Mouse (Mus musculus) CD8-positive naive resting alpha-beta T cell, adult 2 months (primary cell): ENCODE results near the gene Tmem54.

Experiments used
- DNase-seq, 2 experiments: peaks; one replicate each; pipeline ENCODE4 v3.0.0; 2022; ENCODE audit warnings: low read depth in 2 of 2, low spot score in 2 of 2

Tmem54 gene

DNA sequence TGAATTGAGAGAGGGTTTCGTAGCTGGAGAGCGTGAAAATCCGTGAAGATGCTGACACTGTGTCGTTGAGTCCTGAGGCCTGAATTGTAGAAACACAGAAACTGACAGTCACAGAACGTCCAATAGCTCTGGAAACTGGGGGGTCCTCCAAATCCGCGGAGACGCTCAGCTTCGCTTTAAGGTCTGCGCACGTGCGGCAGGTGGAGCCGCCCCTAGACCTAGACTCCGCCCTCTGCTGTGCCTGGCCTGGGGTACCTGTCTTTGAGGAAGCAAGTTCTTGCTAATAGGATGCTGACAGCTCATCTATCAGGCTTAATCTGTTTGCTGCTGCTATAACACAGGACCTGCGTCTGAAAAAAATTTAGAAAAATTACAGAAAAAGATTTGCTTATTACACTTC lies 10.1 kb upstream of the Tmem54 start:
- DNase-seq, result no peak

DNA sequence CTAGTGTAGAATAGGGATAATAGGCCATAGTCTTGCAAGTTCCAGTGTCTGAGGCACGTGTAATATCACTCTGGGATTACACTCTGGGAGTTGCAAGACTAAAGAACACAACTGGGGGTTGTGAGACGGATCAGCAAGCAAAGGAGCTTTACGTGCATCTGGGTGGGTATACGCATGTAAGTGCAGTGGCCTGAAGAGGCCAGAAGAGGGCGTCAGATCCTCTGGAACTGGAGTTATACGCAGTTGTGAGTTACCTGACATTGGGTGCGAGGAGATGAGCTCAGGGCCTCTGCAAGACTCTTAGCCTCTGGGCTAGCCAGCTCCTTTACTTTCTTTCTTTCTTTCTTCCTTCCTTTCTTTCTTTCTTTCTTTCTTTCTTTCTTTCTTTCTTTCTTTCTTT lies 8.3 kb upstream of the Tmem54 start:
- DNase-seq, result no peak

DNA sequence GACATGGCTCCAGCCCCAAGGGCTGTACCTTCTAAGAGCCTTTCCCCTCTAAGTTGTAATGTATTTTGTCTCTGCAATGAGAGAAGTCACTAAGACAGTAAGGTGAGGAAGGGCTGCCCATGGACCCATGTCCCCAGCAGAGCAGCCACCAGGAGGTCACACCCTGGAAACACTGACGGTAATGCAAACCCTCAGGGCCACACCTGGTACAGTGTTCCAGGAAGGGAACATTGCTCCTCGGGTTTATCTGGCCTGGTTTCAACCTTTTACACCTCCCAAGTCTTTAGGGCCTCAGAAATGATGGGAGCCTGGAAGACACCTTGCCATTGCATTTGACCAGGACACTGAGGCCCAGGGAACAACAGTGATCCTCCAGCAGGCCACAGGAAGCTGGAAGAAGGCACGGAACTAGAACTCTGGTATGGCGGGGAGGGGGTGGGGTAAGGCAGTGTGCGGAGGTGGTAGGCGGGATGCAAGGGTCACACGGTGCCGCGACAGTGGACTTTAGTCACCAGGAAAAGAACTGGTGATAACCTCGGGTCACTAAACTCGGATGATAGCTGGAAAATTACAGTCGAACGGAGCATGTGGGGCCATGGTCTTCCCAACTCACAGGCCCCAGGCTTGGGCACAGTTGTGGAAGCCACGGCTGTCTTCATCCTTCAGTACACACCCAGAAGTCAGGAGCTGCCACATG lies 3.1 kb upstream of the Tmem54 start:
- no peak for DNase-seq

DNA sequence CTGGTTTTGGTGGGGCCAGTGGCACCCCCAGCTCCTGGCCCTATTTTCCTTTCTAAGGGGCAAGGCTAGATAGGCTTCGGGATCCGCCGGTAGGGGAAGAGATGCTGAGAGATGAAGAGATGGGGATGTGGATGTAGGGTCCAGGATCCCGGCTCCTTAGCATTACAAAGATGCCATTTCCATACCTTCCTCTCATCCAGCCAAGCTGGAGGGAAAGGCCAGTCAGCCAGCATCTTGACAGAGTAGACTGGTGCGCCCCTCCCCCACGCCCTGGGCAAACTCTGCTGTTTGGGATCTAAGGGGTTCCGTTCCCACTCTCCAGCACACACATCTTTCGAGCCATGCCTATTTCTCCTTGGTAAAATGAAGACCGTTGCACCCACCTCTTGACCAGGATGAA lies 725 bp downstream of the Tmem54 start:
- no peak for DNase-seq

- no peak for DNase-seq
Observed at GRCm38 (mm10) chr4:129107348-129107899, 2.1 kb downstream of the Tmem54 start.

DNA sequence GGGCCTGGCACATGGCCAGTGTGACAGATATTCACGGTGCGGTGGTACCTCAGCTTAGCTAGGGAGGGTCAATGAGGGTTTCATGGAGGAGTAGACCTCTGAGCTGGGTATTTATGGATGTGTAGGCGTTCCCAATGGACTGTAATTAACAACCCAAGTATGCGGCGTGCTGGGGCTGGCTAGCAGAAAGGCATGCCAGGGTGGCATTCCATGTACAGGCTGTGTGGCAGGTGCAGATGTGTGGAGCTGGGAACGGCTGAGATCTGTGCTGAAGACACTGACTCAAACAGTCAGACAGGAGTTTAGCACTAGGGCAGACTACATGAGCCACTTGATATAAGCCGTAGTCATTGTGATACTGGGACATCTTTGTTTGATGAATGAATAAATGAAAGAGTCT lies 3.3 kb downstream of the Tmem54 start:
- no peak for DNase-seq

- no peak for DNase-seq
Observed at GRCm38 (mm10) chr4:129110804-129111203, 5.5 kb downstream of the Tmem54 start.

DNA sequence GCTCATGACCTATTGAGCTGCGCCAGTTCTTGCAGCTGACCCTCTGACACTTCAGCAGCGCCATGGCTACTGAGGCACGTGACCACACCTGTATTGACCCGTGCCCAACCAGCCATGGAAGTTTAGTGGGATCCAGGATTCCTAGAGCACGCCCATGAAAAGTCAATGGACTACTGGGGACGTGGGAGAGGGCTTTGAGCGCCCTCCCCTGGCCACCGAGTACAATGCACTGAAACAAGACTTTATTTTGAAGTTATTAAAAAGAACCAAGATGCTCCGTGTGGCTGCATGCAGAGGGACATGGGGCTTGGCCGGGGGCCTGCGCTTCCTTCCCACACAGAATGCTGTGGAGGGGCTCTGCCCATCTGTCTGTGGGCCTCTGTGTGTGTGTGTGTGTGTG lies 6.0 kb downstream of the Tmem54 start:
- DNase-seq, result no peak

GRCm38 (mm10) chr4:129112231-129112630 lies 6.9 kb downstream of the Tmem54 start:
- DNase-seq, result no peak

DNA sequence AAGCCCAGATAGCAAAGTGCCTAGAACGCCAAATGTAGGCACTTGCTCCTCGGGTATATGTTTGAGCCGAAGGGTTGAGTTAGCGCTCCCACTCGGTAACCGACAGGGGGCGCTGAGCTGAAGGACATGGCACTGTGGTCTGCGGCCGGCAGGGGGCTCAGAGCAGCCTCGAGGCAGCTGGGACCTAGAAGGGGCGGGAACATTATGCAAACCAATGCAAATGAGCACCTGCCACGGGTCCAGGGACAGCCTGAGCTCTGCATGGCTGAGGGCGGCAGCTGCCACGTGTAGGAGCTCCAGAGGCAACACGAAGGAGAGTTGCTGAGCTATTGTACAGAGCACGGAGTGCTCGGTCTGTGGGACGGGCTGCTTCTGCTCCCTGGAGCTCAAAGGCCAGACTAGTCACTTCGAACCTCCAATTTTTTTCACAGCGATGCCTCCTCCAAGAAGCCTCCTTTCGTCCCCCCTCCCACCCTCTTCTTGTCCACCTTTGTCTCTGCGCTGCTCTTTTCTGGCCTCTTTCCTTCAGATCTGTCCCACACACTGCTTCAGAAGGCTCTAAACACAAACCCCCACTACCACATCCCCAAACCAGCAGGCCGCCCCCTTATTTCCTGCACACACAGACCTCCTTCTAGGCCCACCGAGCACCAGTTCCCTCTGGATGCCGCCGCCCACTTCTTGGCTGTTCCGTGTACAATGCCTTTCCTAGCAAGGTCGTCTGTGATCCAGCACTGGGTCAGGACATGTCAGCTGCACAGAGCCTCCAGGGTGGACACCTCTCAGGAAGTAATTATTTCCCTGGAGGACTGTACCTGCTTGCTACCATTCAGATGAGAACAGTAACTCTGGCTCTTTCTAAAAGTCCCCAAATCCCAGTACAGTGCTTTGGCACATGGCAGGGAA lies 8.0 kb downstream of the Tmem54 start:
- DNase-seq, result peak; percentile 41 to 53

GRCm38 (mm10) chr4:129116703-129117102 lies 11.4 kb downstream of the Tmem54 start:
- no peak for DNase-seq

DNA sequence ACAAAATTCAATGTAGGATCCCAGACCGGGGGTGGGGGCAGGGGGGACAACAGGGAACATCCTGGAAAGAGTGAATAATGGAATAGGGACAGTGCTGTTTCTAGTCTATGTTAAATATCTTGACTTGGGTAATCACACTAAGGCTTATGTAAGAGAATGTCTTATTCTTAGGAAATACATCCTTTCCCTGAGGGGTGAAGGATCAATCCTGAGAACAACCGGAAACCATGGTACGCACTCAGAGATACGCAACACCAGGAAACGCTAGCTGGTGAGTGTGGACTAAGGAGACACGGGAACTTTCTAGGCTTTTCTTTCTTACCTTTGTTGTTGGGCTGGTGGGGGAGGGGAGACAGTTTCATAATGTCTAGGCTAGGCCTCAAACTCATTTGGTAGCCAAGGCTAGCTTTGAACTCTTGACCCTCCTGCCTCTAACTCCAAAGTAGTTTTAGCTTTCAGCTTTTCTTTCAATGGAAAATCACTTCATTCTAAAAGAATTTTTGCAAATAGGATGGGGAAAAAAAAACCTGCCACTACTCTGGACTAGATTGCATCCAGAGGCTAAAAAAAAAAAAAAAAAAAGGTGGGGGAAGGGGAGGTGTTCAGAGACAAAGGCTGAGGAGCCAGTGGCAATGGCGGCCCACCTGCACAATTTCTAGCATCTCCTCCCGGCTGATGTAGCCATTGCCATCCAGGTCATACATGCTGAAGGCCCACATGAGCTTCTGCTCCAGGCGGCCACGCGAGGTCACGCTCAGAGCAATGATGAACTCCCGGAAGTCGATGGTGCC lies 12.6 kb downstream of the Tmem54 start:
- DNase-seq, result no peak

DNA sequence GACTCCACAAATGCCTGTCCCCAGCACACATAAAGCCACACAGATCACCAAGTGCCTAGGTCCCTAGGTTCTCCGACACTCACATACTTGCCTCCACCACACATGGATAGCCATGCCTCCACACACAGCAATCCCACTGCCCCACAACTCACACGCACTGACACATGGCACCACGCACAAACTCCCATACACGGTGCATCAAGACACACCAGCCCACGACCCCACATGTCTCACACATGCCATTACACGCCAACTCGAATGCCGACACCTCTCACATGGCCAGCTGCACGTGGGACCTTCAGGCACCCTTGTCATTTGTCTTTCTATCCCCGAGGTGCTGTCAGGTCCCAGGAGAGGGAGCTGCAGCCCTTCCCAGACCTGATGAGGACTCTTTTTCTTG lies 14.4 kb downstream of the Tmem54 start:
- DNase-seq, result no peak

DNA sequence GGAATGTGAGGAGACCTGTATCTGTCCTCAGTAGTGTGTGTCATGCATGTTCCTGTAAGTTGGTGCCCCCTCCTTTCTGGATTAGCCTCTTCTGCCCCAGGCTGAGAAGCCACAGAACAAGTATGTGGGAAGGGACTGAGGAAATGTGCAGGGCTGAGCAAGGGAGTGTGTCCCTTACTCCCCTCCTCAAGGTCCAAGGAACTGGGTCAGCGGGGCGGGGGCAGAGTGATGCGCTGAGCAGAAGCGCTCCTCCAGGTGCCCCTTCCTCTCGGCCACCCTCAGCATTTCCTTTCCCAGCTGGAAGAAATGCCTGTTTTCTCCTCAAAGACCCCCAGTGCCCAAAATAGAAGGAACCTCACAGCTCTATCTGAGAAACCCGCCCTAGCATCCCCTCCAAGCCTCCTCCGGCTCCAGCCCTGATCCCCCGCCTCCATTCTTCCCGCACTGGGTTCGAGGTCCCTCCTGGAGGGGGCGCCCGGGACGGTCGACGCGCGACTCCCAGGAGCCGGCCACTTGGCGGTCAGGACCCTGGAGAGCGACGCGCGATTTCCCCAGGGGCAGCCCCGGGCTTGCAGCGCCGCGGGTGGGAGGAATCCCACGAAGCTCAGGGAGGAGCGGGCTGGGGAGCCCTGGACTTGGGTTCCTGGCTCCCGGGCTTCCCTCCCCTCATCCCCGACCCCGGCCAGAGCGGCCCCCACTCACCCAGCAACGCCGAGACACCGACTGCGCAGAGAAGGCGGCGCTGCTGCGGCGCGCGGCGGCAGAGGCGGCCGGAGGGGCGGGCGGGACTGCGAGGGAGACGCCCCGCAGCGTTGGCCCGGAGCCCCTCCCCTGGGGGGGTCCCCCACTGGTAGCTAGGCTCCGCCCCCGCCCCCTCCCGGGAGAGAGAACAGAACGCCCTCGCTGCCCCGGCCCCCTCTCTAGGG lies 15.4 kb downstream of the Tmem54 start:
- DNase-seq, result peak in 1 of 2 experiments; percentile 27

DNA sequence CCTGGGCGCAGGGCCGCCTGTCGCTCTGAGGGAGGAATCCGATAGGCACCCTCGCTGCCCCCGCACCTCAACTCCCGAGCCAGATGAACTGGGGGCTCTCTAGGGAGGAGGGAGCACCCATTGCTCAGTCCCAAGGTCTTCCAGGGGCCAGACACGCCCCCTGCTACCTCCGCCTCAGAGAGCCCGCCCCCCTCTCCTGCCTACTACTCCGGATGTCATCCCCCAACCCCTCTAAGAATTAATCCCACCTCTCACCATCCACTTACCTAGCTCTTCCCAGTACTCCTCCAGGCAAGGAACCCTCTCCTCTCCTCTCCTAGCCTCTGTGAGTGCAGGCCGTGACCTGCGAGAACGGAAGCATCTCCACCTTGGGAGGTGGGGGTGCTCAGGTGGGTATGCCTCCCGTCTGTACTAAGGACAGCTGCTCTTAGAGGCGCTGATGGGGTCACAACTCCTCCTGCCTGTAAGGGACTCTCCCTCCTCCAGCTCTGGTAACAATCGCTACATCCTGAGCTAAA lies 16.3 kb downstream of the Tmem54 start, which contains the start of gene Hpca:
Gene Hpca (minus strand): TSS at position 468 of the 518 bp plus-strand sequence.
- DNase-seq, result no peak

DNA sequence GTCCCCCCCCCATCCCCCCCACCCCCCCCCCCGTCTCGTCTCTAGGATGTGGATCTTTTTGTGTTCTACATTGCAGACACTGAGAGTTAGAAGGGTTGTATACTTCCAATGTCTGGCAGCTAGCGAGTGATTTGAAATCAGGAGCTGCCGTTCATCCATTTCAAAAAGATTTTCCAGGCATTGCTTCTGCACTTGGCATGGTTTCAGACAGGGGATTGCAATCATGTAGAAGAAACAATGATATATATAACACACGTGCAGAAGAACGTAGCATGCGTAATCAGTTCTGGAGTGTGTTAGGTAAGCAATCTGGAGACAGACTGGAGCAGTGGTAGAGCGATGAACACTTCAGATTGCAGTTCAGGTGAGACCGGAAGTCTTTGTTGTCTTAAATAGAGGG lies 16.8 kb downstream of the Tmem54 start:
- DNase-seq, result no peak

DNA sequence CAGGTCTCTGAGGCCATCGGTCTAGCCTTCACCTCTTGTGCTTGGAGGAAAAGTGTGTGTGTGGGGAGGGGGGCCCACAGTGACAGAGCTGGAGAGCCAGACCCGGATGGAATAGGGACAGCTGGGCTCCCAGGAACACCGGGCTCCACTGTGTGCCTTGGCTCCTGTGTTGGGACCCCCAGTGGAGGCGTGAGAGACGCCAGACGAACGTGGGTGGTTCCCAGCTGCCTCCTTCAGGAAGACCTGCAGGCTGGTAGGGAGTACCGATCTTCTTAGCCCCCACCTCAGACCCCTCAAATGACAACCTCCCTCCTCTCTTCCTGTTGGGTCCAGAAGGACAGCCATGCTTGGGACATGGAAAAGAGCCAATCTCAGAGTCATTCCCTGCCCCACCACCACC lies 17.4 kb downstream of the Tmem54 start:
- no peak for DNase-seq

DNA sequence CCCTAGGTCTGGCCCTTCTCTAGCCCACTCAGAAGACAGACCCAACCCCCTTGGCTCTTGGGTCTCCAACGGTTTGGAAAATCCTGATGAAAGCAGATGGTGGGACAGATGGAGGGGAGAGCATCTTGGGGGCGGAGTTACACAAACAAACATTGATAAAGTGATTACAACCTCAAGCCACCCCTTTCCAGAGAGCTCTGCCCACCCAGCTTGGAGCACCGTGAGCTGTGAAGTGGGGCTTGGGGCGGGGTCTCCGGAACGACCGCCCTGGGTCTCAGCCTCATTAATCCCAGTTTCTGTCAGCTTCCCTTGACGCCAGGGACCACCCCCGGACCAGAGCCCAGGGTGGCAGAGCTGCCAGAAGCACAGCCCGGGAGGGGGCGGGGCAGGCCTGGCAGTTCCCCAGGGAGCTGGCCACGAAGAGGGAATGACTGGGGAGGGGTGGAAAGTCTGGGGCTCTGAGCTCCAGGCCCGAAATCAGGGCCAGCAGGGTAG lies 19.4 kb downstream of the Tmem54 start:
- DNase-seq, result no peak

GRCm38 (mm10) chr4:129125736-129126451 lies 20.5 kb downstream of the Tmem54 start:
- DNase-seq, result no peak
